Mouse (Mus musculus): ENCODE results near the gene Rif1. TPM values are rescaled to one million over a fixed set of nuclear protein-coding genes. Genes with fewer than 3 reads are reported as not detected.

The Rif1 gene
- total RNA-seq (2021) = 10 to 100 TPM; 35.3 to 45.4 TPM
- long read RNA-seq, experiment 1, partial matches to known transcripts = 1 of 2 reads
- long read RNA-seq, experiment 1, other reads (novel, unspliced or antisense) = 1 of 2 reads
- long read RNA-seq, experiment 2, partial matches to known transcripts = 10 of 25 reads
- long read RNA-seq, experiment 2, other reads (novel, unspliced or antisense) = 15 of 25 reads

- peak; percentile 69 to 78 for DNase-seq (ENCODE audit: low spot score in 2 of 2)
Measured at GRCm38 (mm10) chr2:52072491-52073140, at the start of gene Rif1. Gene Rif1 (plus strand): TSS chr2:52072832.

DNA sequence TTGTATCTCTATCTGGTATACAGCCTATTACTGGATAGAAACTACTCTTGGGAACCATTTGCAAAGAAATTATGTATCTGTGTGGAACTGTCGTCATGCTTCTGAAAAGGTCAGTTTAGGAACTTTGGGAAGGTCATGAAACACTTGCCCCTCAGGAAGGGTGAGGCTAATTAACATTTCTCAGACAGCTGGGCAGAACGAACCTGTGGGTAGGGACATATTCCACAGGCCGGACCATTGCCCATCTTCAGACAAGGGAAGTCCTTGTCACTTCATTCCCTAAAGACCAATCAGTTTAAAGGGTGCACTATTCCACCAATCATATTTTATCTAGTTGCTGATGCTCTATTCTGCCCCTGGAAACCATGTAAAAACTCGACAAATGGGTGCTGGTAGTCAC, 45.6 kb upstream of the Rif1 start:
- no peak for DNase-seq (ENCODE audit: low spot score in 2 of 2)

DNA sequence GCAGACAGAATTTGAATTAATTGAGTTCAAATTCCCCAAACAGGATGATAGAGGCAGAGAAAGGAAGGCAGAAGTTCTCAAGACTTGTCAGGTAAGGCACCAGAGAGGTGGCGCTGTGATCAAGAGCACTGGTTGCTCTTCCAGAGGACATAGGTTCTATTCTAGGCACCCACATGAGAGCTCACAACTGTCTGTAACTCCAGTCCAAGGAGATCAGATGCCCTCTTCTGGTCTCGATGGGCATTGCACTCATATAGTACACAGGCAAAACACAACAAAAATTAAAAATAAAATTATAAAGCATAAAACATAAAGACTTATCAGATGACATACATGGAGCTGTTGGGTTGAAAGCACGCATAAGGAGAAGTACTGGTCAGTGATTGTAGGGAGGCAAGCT, 43.2 kb upstream of the Rif1 start:
- no peak for DNase-seq (ENCODE audit: low spot score in 2 of 2)

GRCm38 (mm10) chr2:52031491-52031890, 41.1 kb upstream of the Rif1 start:
- no peak for DNase-seq (ENCODE audit: low spot score in 2 of 2)

GRCm38 (mm10) chr2:52034601-52035000, 38.0 kb upstream of the Rif1 start:
- DNase-seq (ENCODE audit: low spot score in 2 of 2) = no peak

- no peak for DNase-seq (ENCODE audit: low spot score in 2 of 2)
Measured at GRCm38 (mm10) chr2:52035144-52035543, 37.5 kb upstream of the Rif1 start.

DNA sequence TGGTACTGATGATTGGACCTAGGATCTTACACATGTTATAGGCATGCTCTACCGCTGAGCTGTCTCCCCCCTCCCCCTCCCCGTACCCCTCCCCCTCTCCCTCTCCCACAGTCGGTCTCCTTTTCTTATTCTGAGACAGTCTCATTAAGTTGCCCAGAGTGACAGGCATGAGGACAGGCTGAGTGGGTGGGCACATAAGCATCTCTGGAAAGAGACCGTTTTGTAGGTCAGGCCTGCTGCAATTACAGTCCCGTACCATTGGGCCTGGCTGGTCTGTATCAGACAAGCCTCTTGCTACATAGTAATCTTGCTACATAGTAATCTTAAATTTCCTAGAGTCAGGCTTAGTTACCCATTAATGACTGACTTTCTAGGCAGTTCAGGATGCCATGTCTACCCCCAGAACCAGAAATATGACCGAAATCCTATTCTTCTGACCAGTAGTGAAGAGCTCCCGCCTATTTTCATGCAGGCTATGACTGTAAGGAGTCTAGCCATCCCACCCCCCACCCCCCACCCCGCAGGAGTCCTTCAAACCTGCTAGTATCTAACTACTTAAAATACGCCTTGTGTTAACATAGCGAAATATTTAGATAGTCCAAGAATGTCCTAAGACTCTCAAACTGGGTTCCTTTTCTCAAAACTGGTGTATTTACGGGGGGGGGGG, 35.6 kb upstream of the Rif1 start:
- DNase-seq (ENCODE audit: low spot score in 2 of 2) = no peak

DNA sequence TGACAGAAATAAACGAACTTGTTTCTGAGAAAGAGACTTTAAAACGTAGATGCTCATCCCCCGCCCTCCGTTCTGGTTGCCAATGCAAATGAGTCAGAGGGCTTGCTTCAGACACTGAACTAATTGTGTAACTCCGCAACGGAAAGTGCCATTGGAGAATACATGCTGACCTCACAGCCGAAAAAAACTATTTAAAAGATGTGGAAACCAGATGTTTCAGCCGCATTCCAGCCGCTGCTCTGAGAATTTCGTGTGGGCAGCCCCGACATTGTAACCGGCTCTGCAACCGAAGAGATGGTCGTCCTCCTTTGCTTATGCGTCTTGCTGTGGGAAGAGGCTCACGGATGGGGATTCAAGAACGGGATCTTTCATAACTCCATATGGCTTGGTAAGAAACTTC, 34.8 kb upstream of the Rif1 start, which contains the start of gene Tnfaip6:
Gene Tnfaip6 (plus strand): TSS at position 128 of the 400 bp plus-strand sequence.
- DNase-seq (ENCODE audit: low spot score in 2 of 2) = peak in 1 of 2 experiments; percentile 33

DNA sequence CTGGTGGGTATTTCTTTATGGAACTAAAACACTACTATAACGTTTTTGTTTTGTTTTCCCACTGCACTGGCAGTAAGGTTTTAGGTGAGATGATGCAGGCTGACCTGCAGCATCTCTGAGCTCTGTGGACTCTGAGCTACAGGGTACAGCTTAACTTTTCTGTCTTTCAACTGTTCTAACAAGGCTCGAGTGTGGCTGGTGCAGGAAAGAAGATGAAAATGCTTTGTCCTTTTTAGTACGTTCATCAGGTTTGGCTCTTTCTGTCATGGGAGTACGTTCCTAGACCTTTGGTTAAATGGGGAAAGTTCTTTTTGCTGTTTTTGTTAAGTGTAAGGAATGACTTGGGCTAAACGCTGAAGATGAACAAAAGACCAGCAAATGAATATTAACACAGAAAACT, 34.1 kb upstream of the Rif1 start:
- no peak for DNase-seq (ENCODE audit: low spot score in 2 of 2)

GRCm38 (mm10) chr2:52039083-52039801, 33.4 kb upstream of the Rif1 start:
- DNase-seq (ENCODE audit: low spot score in 2 of 2) = no peak

DNA sequence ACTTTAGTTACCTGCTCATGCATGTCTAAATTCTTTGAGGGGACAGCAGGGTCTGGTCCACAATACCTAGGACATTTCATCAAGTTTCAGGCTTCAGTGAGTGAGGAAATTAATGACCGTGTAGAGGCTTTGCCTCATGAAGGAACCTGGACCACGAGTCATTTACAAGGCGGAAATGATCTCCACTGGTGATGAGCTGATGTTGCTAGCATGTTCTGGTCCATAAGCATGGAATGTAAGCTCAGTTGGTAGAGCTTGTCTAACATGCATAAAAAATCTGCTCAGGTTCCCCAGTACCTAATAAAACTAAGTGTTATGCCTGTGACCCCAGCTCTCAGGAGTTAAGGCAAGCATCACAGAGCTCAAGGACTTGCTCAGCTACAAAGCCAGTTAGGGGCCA, 30.5 kb upstream of the Rif1 start:
- DNase-seq (ENCODE audit: low spot score in 2 of 2) = no peak

- DNase-seq (ENCODE audit: low spot score in 2 of 2) = no peak
Measured at GRCm38 (mm10) chr2:52042714-52043113, 29.9 kb upstream of the Rif1 start.

- no peak for DNase-seq (ENCODE audit: low spot score in 2 of 2)
Measured at GRCm38 (mm10) chr2:52043485-52043884, 29.1 kb upstream of the Rif1 start.

DNA sequence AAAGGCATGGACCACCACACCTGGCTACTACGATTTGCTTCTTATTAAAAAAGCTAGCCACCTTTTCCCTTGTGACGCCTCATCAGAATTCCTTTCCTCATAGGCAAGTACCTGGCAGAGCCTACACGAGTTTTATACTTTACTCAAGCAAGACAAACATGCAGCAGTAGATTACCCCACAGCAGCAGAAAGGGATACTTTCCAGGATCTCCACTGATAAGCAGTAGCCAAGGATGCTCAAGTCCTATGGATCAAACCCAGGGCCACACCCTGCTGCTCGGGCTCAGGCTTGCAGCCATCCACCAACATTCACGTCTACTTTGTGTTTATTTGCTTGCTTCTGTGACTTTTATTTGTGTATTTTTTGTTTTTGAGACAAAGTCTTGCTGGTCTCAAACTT, 26.6 kb upstream of the Rif1 start:
- DNase-seq (ENCODE audit: low spot score in 2 of 2) = no peak

DNA sequence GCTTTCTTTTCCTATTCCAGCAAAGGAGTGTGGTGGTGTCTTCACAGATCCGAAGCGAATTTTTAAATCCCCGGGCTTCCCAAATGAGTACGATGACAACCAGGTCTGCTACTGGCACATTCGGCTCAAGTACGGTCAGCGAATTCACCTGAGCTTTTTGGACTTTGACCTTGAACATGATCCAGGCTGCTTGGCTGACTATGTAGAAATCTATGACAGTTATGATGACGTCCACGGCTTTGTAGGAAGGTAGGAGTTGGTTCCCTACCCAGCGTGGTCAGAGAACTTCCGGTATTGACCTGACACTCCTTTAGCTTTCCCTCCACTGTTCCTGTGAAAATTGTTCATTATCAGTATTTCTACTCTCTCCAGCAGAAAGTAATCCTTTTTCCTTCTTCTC, 21.8 kb upstream of the Rif1 start:
- DNase-seq (ENCODE audit: low spot score in 2 of 2) = no peak

- DNase-seq (ENCODE audit: low spot score in 2 of 2) = no peak
Measured at GRCm38 (mm10) chr2:52052335-52052734, 20.3 kb upstream of the Rif1 start.

GRCm38 (mm10) chr2:52053502-52053901, 19.1 kb upstream of the Rif1 start:
- DNase-seq (ENCODE audit: low spot score in 2 of 2) = no peak

- DNase-seq (ENCODE audit: low spot score in 2 of 2) = no peak
Measured at GRCm38 (mm10) chr2:52055616-52056015, 17.0 kb upstream of the Rif1 start.

GRCm38 (mm10) chr2:52057099-52057498, 15.5 kb upstream of the Rif1 start:
- DNase-seq (ENCODE audit: low spot score in 2 of 2) = no peak

DNA sequence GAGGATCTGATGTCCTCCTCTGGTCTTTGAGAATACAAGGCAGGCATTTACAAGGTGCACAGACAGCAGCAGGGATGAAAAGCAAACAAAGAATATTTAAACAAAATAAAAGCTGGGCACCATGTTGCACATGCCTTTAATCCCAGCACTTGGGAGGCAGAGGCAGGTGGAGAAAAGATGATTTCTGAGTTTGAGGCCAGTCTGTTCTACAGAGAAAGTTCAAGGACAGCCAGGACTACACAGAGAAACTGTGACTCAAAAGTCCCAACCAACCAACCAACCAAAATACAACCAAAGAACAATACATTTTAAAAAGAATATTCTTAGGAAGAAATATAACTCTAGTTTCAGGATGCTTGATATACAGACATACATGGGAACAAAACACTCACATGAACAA, 15.0 kb upstream of the Rif1 start:
- DNase-seq (ENCODE audit: low spot score in 2 of 2) = no peak

DNA sequence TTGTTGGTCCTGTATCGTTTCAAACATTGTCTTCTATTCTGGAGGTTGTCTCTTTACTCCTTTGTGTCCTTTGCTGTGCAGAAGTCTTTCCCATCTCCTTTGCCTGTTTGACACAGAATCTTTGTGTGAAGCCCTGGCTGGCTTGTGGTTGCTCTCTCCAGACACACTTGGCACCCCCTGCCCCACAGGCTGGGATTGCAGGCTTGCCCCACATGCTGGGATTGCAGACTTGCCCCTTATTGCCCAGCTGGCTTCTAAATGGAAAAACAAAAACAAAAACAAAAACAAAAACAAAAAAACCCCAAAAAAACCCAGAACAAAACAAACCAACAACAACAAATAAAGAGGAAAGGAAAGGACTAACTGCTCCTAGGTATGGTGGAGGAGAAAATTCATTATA, 4.0 kb upstream of the Rif1 start:
- no peak for DNase-seq (ENCODE audit: low spot score in 2 of 2)

DNA sequence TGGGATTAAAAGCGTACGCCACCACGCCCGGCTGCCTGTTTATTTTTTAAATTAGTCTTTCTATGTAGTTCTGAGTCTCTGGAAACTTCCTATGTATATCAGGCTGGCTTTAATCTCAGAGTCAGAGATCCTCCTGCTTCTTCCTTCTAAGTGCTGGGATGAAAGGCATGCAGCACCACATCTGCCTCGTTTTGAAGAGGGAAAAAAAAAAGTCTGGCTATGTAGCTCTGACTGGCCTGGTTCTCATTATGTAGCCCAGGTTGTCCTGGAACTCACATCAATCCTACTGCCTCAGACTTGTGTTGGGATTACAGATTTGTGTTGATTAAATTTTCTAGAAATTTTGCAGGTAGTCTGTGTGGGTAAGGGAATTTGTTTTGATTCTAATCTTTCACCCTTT, 1.8 kb upstream of the Rif1 start:
- no peak for DNase-seq (ENCODE audit: low spot score in 2 of 2)

Data from adrenal gland, postnatal 4 days (tissue).